Mouse (Mus musculus): Measurements from ENCODE around the gene Btbd16. TPM values are rescaled to one million over a fixed set of nuclear protein-coding genes. Genes with fewer than 3 reads are reported as not detected.

Gene Btbd16
- under 1 TPM; 0.86 to 0.87 TPM for total RNA-seq (2021)

- DNase-seq (ENCODE audit: extremely low spot score in 1 of 2, low spot score in 1 of 2) = no peak
These were observed at the start of gene Btbd16 for GRCm38 (mm10) chr7:130773914-130774630. Gene Btbd16 (plus strand): TSS chr7:130774069.

- DNase-seq (ENCODE audit: extremely low spot score in 1 of 2, low spot score in 1 of 2) = peak in 1 of 2 experiments; percentile 25
These were observed 47.7 kb upstream of the Btbd16 start for GRCm38 (mm10) chr7:130726185-130726584.

GRCm38 (mm10) chr7:130726724-130727422, 47.0 kb upstream of the Btbd16 start:
- DNase-seq (ENCODE audit: extremely low spot score in 1 of 2, low spot score in 1 of 2) = no peak

- DNase-seq (ENCODE audit: extremely low spot score in 1 of 2, low spot score in 1 of 2) = no peak
These were observed 46.3 kb upstream of the Btbd16 start for GRCm38 (mm10) chr7:130727560-130727959.

- no peak for DNase-seq (ENCODE audit: extremely low spot score in 1 of 2, low spot score in 1 of 2)
These were observed 42.1 kb upstream of the Btbd16 start for GRCm38 (mm10) chr7:130731792-130732191.

- DNase-seq (ENCODE audit: extremely low spot score in 1 of 2, low spot score in 1 of 2) = no peak
These were observed 41.0 kb upstream of the Btbd16 start for GRCm38 (mm10) chr7:130732908-130733307.

GRCm38 (mm10) chr7:130733423-130733822, 40.4 kb upstream of the Btbd16 start:
- DNase-seq (ENCODE audit: extremely low spot score in 1 of 2, low spot score in 1 of 2) = no peak

GRCm38 (mm10) chr7:130734195-130734787, 39.6 kb upstream of the Btbd16 start:
- no peak for DNase-seq (ENCODE audit: extremely low spot score in 1 of 2, low spot score in 1 of 2)

- no peak for DNase-seq (ENCODE audit: extremely low spot score in 1 of 2, low spot score in 1 of 2)
These were observed 32.8 kb upstream of the Btbd16 start for GRCm38 (mm10) chr7:130741099-130741498.

- DNase-seq (ENCODE audit: extremely low spot score in 1 of 2, low spot score in 1 of 2) = no peak
These were observed 30.4 kb upstream of the Btbd16 start for GRCm38 (mm10) chr7:130743239-130744025.

GRCm38 (mm10) chr7:130749165-130749564, 24.7 kb upstream of the Btbd16 start:
- DNase-seq (ENCODE audit: extremely low spot score in 1 of 2, low spot score in 1 of 2) = no peak

- no peak for DNase-seq (ENCODE audit: extremely low spot score in 1 of 2, low spot score in 1 of 2)
These were observed 22.9 kb upstream of the Btbd16 start for GRCm38 (mm10) chr7:130750752-130751490.

GRCm38 (mm10) chr7:130751678-130752077, 22.2 kb upstream of the Btbd16 start:
- DNase-seq (ENCODE audit: extremely low spot score in 1 of 2, low spot score in 1 of 2) = no peak

GRCm38 (mm10) chr7:130754790-130755189, 19.1 kb upstream of the Btbd16 start:
- DNase-seq (ENCODE audit: extremely low spot score in 1 of 2, low spot score in 1 of 2) = no peak

GRCm38 (mm10) chr7:130756343-130756835, 17.5 kb upstream of the Btbd16 start:
- no peak for DNase-seq (ENCODE audit: extremely low spot score in 1 of 2, low spot score in 1 of 2)

GRCm38 (mm10) chr7:130757326-130757865, 16.5 kb upstream of the Btbd16 start:
- no peak for DNase-seq (ENCODE audit: extremely low spot score in 1 of 2, low spot score in 1 of 2)

- peak; percentile 54 to 68 for DNase-seq (ENCODE audit: extremely low spot score in 1 of 2, low spot score in 1 of 2)
These were observed 11.6 kb upstream of the Btbd16 start for GRCm38 (mm10) chr7:130762071-130762897.

GRCm38 (mm10) chr7:130764160-130764559, 9.7 kb upstream of the Btbd16 start:
- DNase-seq (ENCODE audit: extremely low spot score in 1 of 2, low spot score in 1 of 2) = no peak
